Mouse (Mus musculus) lung, postnatal 0 days (tissue): ENCODE results near the gene Dlx1.

Experiments
- CTCF ChIP-seq: IDR thresholded peaks from 2 replicates; pipeline ENCODE4 v1.5.1; 2016; ENCODE audit warnings: antibody characterized with exemption, mild to moderate bottlenecking
- EP300 ChIP-seq: IDR thresholded peaks from 2 replicates; pipeline ENCODE4 v1.6.1; 2016; ENCODE audit warnings: antibody characterized with exemption, mild to moderate bottlenecking, control low read depth

DNA sequence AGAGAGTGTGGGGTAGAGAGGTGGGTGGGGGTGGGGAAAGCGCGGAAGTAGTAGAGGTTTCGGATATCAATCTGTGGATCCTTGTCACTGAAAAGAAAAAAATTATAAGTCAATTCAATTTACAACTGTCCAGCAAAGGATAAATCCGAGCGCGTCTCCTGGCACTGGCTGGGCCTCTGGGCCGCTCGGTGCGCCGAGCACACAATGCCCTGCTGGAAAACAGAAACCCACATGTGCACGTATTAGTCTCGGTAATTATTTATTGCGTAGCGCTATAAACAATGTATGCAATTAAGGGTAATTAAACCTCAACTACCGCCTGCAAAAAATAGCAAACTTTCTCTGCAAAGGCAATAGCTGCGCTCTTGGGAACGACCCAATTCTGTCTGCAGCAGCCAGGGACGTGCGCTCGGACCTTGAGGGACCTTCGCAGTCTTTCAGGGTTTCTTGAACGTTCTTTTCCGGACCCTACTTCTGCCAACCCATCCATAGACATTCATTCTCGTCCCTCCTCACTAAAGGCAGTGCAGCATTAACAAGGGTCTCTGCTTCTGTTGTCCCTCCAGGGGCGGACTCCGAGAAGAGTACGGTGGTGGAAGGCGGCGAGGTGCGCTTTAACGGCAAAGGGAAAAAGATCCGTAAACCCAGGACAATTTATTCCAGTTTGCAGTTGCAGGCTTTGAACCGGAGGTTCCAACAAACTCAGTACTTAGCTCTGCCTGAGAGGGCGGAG is 2.6 kb downstream of the Dlx1 start:
- TF ChIP-seq CTCF, result no peak
- TF ChIP-seq EP300, result no peak
